Mouse (Mus musculus) layer of hippocampus, postnatal 14 days (tissue): Measurements from ENCODE around the gene Alg5. TPM values are rescaled to one million over a fixed set of nuclear protein-coding genes. Genes with fewer than 3 reads are reported as not detected.
A peak's percentile ranks its signal among the peaks of the same experiment; 100 is the strongest.
"Not testable (repeated sequence)": the region's sequence is repeated elsewhere in the genome, so short reads cannot be mapped to it uniquely, and the experiment has no call there.

Experiments used
- DNase-seq, 2 experiments: peaks; one replicate each; pipeline ENCODE4 v3.0.0; 2021 to 2022; ENCODE audit warnings: low spot score in 2 of 2, mixed read lengths in 1 of 2
- long read RNA-seq, 2 experiments: library from polyadenylated mRNA; stranded (forward); transcript quantifications; one replicate each; pipeline ENCODE4 v2.0.0; 2021
- total RNA-seq, 2 experiments: library from RNA; stranded (reverse); gene quantifications; 2 replicates each; pipeline ENCODE4 v1.2.3; 2021

Gene Alg5
- total RNA-seq = 10 to 100 TPM; 23.1 to 23.4 TPM
- long read RNA-seq, experiment 1, transcript Alg5-201 (10 exons, 1,471 nt) = major isoform, 57 of 68 reads
- long read RNA-seq, experiment 1, partial matches to known transcripts = 2 of 68 reads
- long read RNA-seq, experiment 1, other reads (novel, unspliced or antisense) = 8 of 68 reads
- long read RNA-seq, experiment 2, transcript Alg5-201 (10 exons, 1,471 nt) = major isoform, 65 of 79 reads
- long read RNA-seq, experiment 2, transcript Alg5-202 (10 exons, 2,972 nt) = minor isoform, 5 of 79 reads
- long read RNA-seq, experiment 2, partial matches to known transcripts = 1 of 79 reads
- long read RNA-seq, experiment 2, other reads (novel, unspliced or antisense) = 8 of 79 reads

DNA sequence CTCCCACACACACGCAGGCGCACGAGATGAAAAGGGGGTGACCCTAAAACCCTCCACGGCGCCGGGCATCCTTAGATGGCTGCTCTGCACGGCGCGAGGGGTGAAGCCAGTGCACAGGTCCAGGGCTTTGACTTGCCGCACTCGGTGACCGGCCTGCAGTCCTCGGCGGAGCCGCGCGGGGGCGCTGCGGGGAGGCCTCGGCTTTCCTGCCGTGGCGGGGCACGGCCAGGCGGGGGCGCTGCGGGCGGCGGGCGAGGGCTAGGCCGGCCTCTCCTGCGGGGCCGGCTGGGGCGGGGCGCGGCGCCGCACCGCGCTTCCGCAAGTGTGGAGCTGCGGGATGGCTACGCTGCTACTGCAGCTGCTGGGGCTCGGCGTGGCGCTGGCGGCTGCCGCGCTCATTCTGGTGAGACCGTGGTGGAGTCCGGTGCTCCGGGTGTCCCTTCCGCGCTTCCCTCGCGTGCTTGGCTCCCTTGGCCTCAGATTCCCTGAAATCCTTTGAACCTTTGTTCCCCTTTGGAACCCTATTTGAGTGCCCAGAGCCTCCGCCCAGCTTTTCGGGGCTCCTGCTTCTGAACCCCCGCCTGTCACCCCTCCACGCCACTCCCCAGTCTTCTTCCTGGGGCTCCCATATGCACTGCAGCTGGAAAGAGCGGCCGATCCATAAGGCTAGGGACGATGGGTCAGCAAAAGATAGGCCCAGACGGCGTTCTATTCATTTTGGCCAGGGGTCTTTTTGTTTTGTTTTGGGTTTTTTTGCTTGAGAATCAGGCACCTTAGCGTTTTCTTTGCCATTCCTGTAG lies at the start of gene Alg5, which contains the start of gene Exosc8:
TSS of gene Alg5 (plus strand) at position 293 of the 800 bp plus-strand sequence.
TSS of gene Exosc8 (minus strand) at position 147 of the 800 bp plus-strand sequence.
- DNase-seq = peak; percentile 93 to 96

DNA sequence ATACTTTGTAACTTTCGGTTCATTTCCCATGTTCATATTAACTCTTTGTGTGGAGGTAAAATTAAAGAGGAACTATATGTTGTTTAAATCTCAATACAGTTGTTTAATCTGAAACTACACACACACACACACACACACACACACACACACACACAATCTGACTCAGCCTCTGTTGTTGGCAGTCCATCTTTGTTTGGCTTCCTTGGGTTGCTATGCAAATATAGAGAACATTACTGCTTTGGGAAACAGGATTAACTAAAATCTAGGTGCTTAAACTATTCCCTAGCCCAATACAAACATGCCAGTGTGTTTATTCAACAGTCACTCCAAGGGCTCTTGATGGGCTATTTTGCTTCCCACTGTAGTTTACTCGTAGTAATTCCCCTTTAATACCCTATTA lies 48.1 kb upstream of the Alg5 start:
- DNase-seq = no peak

DNA sequence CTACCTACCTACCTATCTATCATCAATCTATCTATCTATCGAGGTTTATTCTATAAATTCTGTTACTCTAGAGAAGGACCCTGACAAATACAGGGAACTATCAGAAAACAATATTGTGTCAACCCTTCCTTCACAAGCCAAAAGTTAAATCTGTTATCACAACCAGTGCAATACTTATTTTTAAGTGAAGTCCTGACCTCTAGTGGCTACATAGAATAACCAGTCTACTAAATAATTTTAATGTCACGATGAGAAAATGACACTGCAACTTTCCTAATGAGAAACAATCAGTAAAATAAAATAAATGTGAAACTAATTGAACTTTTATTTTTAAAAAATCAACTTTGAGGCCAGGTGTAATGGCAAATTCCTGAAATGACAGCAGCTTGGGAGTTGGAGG lies 46.2 kb upstream of the Alg5 start:
- DNase-seq = peak in 1 of 2 experiments; percentile 36

DNA sequence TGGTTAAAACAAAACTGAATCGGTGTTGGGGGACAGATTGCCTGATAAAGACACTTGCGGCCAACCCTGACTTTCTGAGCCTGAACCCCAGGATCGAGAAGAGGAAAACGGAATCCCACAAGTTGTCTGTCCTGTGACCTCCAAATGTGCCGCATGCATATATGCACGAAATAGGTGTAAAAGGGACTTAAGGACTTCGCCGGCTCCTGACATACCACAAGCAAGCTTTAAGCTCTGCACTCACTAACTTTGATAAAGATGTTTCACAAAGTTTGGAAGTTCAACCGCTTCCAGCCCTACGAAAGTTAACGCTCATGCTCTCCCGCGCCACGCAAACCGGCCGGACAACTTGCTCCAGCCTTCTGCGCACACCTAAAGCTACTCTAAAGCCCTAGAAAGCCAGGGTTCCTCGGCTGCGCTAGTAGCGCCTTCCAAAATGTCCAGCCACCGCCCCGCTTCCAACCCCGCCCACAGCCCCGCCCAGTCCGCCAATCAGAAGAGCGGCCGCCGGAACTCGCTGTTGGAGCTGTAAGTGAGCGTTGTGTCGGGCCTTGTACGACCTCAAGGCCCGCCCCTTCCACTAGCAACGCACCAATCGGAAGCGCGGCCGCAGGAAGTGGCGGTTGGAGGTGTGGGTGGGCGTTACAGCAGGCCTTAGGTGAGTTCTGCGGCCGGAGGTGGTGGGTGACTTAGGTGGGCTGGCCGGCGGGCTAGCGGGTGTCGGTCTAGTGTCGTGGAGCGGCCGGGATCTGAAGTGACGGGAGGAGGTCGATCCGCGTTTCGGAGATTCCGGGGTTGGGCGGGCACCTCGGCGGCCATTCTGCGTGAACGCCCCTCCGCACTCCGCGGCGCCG lies 42.9 kb upstream of the Alg5 start, which contains the start of gene Supt20:
TSS of gene Supt20 (plus strand) at position 606 of the 854 bp plus-strand sequence.
- DNase-seq = peak; percentile 87 to 93

GRCm38 (mm10) chr3:54693056-54693415 lies 42.3 kb upstream of the Alg5 start:
- DNase-seq = no peak

GRCm38 (mm10) chr3:54699759-54700301 lies 35.5 kb upstream of the Alg5 start:
- DNase-seq = no peak

GRCm38 (mm10) chr3:54704106-54704505 lies 31.2 kb upstream of the Alg5 start:
- not testable (repeated sequence) for DNase-seq

- DNase-seq = no peak
Observed at GRCm38 (mm10) chr3:54708972-54709371, 26.4 kb upstream of the Alg5 start.

DNA sequence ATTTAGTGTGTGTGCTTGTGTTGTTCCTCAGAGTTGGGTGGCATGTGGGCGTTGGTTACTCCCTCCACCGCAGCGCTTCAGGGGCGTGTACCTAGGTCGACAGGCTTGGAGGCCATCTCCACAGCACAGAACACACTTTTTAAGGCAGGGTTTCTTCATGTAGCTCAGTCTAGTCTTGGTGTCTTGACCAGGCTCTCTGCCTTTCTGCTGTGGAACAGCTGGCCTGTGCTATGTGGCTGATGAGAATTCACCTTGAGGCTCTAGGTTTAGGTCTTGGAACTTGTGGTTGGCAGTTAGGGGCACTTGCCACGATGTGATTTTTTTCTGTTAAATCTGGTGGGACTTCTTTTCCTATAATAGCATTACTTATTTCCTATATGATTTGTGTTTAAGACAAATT lies 21.1 kb upstream of the Alg5 start, which contains the start of gene Gm21958:
TSS of gene Gm21958 (minus strand) at position 101 of the 400 bp plus-strand sequence.
- DNase-seq = no peak

DNA sequence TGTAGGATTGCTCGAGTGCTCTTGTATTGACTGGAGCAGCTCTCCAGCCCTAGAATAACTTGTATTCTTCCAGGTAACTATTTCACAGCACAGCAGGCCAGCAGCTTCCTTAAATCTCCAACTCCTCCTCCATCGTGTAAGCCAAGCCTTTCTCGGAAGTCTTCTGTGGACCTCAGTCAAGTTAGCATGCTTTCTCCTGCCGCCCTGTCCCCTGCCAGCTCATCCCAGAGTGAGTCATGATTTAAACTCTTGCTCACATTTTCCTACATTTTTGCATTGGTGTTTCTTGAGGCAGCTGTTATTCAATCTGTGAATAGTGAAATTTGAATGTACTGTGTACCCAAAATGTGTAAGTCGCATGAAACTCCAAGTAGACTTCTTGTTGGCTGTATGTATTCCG lies 19.9 kb upstream of the Alg5 start:
- no peak for DNase-seq

GRCm38 (mm10) chr3:54717348-54717747 lies 18.0 kb upstream of the Alg5 start:
- DNase-seq = no peak

DNA sequence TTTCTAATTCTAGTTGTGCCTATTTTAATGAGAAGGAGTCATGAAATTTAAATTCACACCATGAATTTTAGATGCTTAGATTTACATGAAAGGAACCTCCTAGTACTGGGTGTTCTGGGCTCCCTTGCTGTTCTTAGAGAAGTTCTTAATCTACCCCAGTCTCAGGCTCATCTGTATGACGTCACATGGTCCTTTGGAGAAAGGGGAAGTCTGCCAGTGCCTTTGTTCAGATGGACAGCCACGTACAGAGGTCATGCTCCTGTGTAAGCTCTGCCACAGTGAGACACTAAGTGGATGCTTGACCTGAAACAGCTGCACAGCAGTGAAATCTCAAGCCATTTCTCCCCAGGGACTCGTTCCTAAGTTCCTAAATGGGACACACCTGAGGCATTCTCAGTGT lies 16.4 kb upstream of the Alg5 start:
- no peak for DNase-seq

- no peak for DNase-seq
Observed at GRCm38 (mm10) chr3:54723741-54724500, 11.4 kb upstream of the Alg5 start.

- DNase-seq = no peak
Observed at GRCm38 (mm10) chr3:54725344-54725743, 10.0 kb upstream of the Alg5 start.

- no peak for DNase-seq
Observed at GRCm38 (mm10) chr3:54727588-54727987, 7.8 kb upstream of the Alg5 start.

- DNase-seq = no peak
Observed at GRCm38 (mm10) chr3:54728100-54728499, 7.2 kb upstream of the Alg5 start.

DNA sequence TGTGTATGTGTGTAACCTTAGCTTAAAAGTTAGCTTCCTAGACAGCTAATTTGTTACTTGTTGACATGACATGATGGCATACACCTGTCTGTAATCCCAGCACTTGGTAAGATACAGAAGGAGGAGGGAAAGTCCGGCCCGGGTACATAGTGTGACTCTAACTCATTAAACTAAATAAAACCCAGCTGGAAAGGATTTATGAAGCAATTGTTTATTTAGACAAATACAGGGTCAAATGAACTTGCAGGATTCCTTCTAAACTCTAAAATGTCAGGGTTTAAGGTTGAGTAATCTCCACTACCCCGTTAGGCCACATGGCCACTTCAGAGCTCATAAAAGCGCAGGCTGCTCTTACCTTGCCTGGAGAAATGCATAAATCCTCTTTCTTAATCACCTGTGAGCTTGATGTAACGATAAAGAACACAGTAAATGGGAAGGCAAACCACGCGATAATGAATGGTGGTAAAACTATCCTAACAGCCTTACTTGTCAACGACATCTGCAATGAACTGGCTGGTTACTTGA lies 3.7 kb upstream of the Alg5 start:
- no peak for DNase-seq

DNA sequence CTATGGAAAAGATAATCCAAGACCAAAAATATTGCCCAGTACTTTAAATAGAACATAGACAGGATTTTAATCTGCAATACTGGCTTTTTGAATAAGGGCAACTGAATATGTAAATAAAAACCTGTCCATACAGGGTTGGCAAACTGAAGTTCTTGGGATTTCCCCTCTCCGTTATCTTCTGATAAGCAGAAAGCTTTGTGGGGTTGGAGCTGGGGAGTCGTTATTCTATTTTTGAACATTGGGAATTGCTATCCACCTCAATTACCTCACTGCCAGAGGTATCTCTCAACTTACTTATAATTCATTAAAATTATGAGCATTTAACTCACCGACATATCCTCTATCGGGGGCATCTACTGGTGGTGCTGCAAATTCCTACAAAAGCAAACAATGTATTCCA lies 3.0 kb upstream of the Alg5 start:
- no peak for DNase-seq

GRCm38 (mm10) chr3:54734411-54735246 lies 710 bp upstream of the Alg5 start:
- peak; percentile 89 to 91 for DNase-seq
